Mouse (Mus musculus): ENCODE measurements around the gene Cd52. TPM values are rescaled to one million over a fixed set of nuclear protein-coding genes. Genes with fewer than 3 reads are reported as not detected.

Gene Cd52
- total and polyA plus RNA-seq, 3 experiments: 1,886 to 5,448 (median 2,306) TPM

DNA sequence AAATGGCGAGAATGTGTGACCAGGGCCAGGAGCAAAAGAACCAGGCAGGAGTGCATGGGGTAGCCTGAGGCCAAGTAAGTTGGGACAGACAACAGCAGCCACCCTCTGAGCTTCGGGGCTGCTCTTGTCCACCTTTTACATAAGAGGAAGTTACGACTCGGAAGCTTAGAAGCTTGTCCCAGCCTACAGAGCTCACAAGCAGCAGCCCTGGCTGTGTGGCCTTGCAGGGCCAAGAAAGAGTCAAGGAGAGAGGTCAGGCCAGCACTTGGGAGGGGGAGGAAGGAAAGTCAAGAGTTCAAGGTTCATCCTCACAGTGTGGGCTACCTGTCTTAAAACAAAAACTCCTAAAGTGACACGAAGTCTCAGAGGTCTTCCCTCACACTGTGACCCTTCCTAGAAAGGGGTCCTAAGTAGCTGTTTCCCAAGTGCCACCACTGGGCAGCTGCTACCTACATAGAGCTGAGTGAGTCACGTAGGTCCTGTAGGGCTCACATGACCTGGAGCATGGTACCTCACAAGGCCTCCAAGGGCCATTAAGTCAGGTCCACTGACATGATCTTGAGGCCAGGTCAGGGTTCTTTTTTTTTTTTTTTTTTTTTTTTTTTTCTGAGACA lies 25.4 kb upstream of the Cd52 start:
- Histone ChIP-seq H3K4me3 (replicated peaks in 1 of 3; ENCODE audit: low read depth in 2 of 3, low read length in 2 of 3, poor library complexity in 1 of 3) (peak overlapping the region in 1 of 3 experiments; percentile 31), H3K4me1 (ENCODE audit: control insufficient read depth in 1 of 2, insufficient read depth in 2 of 2) (peaks cover 58 to 95% of the 10 kb centered on the region in 2 experiments), H3K9ac (ENCODE audit: insufficient read depth, low read depth) (peak overlapping the region; percentile 42; the same call in 1 of the 2 replicates)

DNA sequence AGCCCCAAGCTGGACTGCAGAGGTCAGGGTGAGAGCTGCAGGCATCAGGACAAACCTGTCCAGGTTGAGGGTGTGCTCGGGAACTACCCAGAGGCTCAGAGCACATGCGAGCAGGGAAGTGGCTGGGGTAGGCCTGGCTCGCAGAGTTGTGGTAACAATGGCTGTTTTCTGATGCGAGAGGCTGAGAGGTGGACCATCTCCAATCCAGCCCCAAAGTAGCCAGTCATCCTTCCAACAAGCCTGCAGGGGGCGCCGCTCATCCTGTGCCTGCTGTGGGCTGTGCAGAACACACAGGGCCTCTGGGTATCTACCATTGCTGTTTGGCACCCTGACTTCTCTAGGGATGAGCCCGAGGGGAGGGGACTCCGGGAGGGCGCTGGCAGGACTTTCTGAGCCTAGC lies 24.8 kb upstream of the Cd52 start:
- peaks cover 0 to 7% of the 10 kb centered on the region in 2 experiments for H3K36me3 ChIP-seq (replicated peaks in 1 of 2; ENCODE audit: control insufficient read depth in 1 of 2, insufficient read depth in 1 of 2, low read length in 1 of 2)
- H3K4me2 ChIP-seq (ENCODE audit: insufficient read depth, low read depth, poor library complexity, severe bottlenecking): 0 out of 2 replicates have a peak overlapping the region, but pooled peaks have one; percentile 9
- H3K79me2 ChIP-seq (replicated peaks; ENCODE audit: control insufficient read depth, extremely low read depth, insufficient read depth, poor library complexity, severe bottlenecking): no peaks in the 10 kb centered on the region
- dilution Hi-C loops (cut with MboI; ENCODE audit: extremely low pct_ligation_motif_present, extremely low pct_unique_long_range_greater_than_20kb, low sequenced_read_pairs) (no loop called here), in situ Hi-C loops (cut with MboI; ENCODE audit: low pct_ligation_motif_present, low pct_unique_long_range_greater_than_20kb, low sequenced_read_pairs) (loop anchor here (5.0 kb wide), 1 partner anchor 82 kb away; no protein-coding TSS in a partner anchor)
- peak overlapping the region; percentile 88 for H3K27ac ChIP-seq (ENCODE audit: insufficient read depth, low read depth)
- no peaks in the 10 kb centered on the region for H3K27me3 ChIP-seq (replicated peaks)
- H3K4me3 ChIP-seq (replicated peaks in 1 of 3; ENCODE audit: low read depth in 2 of 3, low read length in 2 of 3, poor library complexity in 1 of 3): peak overlapping the region in 1 of 3 experiments; percentile 38
- H3K9ac ChIP-seq (ENCODE audit: insufficient read depth, low read depth): peak overlapping the region; percentile 54
- peak; percentile 94 for DNase-seq (ENCODE audit: extremely low read depth)
- H3K9me3 ChIP-seq (replicated peaks; ENCODE audit: low read length): no peaks in the 10 kb centered on the region
- H3K4me1 ChIP-seq (ENCODE audit: control insufficient read depth in 1 of 2, insufficient read depth in 2 of 2): peaks cover 63 to 97% of the 10 kb centered on the region in 2 experiments
- no peak for TF ChIP-seq USF2 (conservative IDR thresholded peaks at IDR 0.05; ENCODE audit: low read depth, low read length)
- peak; percentile 70; the same call in 1 of the 2 replicates for TF ChIP-seq MYC (IDR thresholded peaks at IDR 0.05; ENCODE audit: low read depth, low read length)
- TF ChIP-seq NRF1 (IDR thresholded peaks at IDR 0.05; ENCODE audit: low read depth, low read length): no peak
- TF ChIP-seq ZKSCAN1 (IDR thresholded peaks at IDR 0.05; ENCODE audit: borderline replicate concordance, low read depth, low read length): no peak
- peak; percentile 20 for TF ChIP-seq RAD21 (IDR thresholded peaks at IDR 0.05; ENCODE audit: low read depth, low read length)
- no peak for TF ChIP-seq USF1 (IDR thresholded peaks at IDR 0.05; ENCODE audit: low read depth, low read length)
- no peak for TF ChIP-seq TBP (conservative IDR thresholded peaks at IDR 0.05; ENCODE audit: low read depth, low read length)
- TF ChIP-seq CHD2 (IDR thresholded peaks at IDR 0.05; ENCODE audit: low read length): no peak
- no peak for TF ChIP-seq NELFE (IDR thresholded peaks at IDR 0.05; ENCODE audit: low read depth, low read length)
- no peak; the same call in none of the 2 replicates for TF ChIP-seq ETS1 (conservative IDR thresholded peaks at IDR 0.05; ENCODE audit: low read depth, low read length)
- no peak for TF ChIP-seq ZMIZ1 (IDR thresholded peaks at IDR 0.05; ENCODE audit: low read depth, low read length)
- no peak for TF ChIP-seq BHLHE40 (IDR thresholded peaks at IDR 0.05; ENCODE audit: low read depth, low read length)
- no peak for TF ChIP-seq CHD1 (IDR thresholded peaks at IDR 0.05; ENCODE audit: low read depth, low read length)
- no peak for TF ChIP-seq SIN3A (IDR thresholded peaks at IDR 0.05; ENCODE audit: low read length)
- TF ChIP-seq PAX5 (IDR thresholded peaks at IDR 0.05; ENCODE audit: low read length): no peak
- no peak for TF ChIP-seq ZNF384 (IDR thresholded peaks at IDR 0.05; ENCODE audit: low read depth, low read length)
- no peak for TF ChIP-seq UBTF (IDR thresholded peaks at IDR 0.05; ENCODE audit: low read depth, low read length)
- peak; percentile 28; the same call in 1 of the 2 replicates for TF ChIP-seq SMC3 (IDR thresholded peaks at IDR 0.05; ENCODE audit: low read depth, low read length)
- peak; percentile 49; the same call in 1 of the 2 replicates for TF ChIP-seq HCFC1 (IDR thresholded peaks at IDR 0.05; ENCODE audit: low read depth, low read length)
- no peak for TF ChIP-seq MAFK (IDR thresholded peaks at IDR 0.05; ENCODE audit: insufficient replicate concordance, low read length)
- no peak for TF ChIP-seq JUN (IDR thresholded peaks at IDR 0.05; ENCODE audit: insufficient read depth, low read depth, low read length)
- peak in 1 of 2 experiments; percentile 70; a peak in 2 of 4 replicates for TF ChIP-seq CTCF (conservative IDR thresholded peaks at IDR 0.05 in 1 of 2, IDR thresholded peaks at IDR 0.05 in 1 of 2; ENCODE audit: low read depth in 2 of 2, low read length in 2 of 2)
- no peak for TF ChIP-seq POLR2A (IDR thresholded peaks at IDR 0.05; ENCODE audit: low read depth, low read length)
- peak; percentile 62; the same call in 1 of the 2 replicates for TF ChIP-seq MAX (IDR thresholded peaks at IDR 0.05; ENCODE audit: low read length)
- TF ChIP-seq POLR2AphosphoS2 (IDR thresholded peaks at IDR 0.05; ENCODE audit: low read depth, low read length): no peak
- no peak for TF ChIP-seq EP300 (IDR thresholded peaks at IDR 0.05; ENCODE audit: low read length)
- no peak for TF ChIP-seq ZC3H11A (IDR thresholded peaks at IDR 0.05; ENCODE audit: low read depth, low read length)
- TF ChIP-seq MAZ (IDR thresholded peaks at IDR 0.05; ENCODE audit: low read depth, low read length): no peak
- no peak for TF ChIP-seq JUND (conservative IDR thresholded peaks at IDR 0.05; ENCODE audit: low read depth, low read length)
- 0 out of 2 replicates have a peak, but pooled peaks have one; percentile 16 for TF ChIP-seq MXI1 (IDR thresholded peaks at IDR 0.05; ENCODE audit: low read depth, low read length)
- TF ChIP-seq KAT2A (IDR thresholded peaks at IDR 0.05; ENCODE audit: insufficient replicate concordance, low read length): no peak
- TF ChIP-seq E2F4 (IDR thresholded peaks at IDR 0.05; ENCODE audit: insufficient replicate concordance, low read depth, low read length): no peak

More for the DNA sequence above, 25.4 kb upstream of the Cd52 start:
- no peak for DNase-seq (ENCODE audit: extremely low read depth)
- no peaks in the 10 kb centered on the region for H3K9me3 ChIP-seq (replicated peaks; ENCODE audit: low read length)
- H3K27ac ChIP-seq (ENCODE audit: insufficient read depth, low read depth): peak overlapping the region; percentile 85
- dilution Hi-C loops (cut with MboI; ENCODE audit: extremely low pct_ligation_motif_present, extremely low pct_unique_long_range_greater_than_20kb, low sequenced_read_pairs): no loop called here
- in situ Hi-C loops (cut with MboI; ENCODE audit: low pct_ligation_motif_present, low pct_unique_long_range_greater_than_20kb, low sequenced_read_pairs): loop anchor here (5.0 kb wide), 1 partner anchor 83 kb away; no protein-coding TSS in a partner anchor
- TF ChIP-seq POLR2A (IDR thresholded peaks at IDR 0.05; ENCODE audit: low read depth, low read length) (peak; percentile 29; the same call in 1 of the 2 replicates), CHD1 (IDR thresholded peaks at IDR 0.05; ENCODE audit: low read depth, low read length) (no peak)
- H3K79me2 ChIP-seq (replicated peaks; ENCODE audit: control insufficient read depth, extremely low read depth, insufficient read depth, poor library complexity, severe bottlenecking): no peaks in the 10 kb centered on the region
- H3K36me3 ChIP-seq (replicated peaks in 1 of 2; ENCODE audit: control insufficient read depth in 1 of 2, insufficient read depth in 1 of 2, low read length in 1 of 2): peaks cover 2 to 10% of the 10 kb centered on the region in 2 experiments
- H3K27me3 ChIP-seq (replicated peaks): no peaks in the 10 kb centered on the region
- H3K4me2 ChIP-seq (ENCODE audit: insufficient read depth, low read depth, poor library complexity, severe bottlenecking): 0 out of 2 replicates have a peak overlapping the region, but pooled peaks have one; percentile 9

All from CH12.LX (cell line).